Mouse (Mus musculus) ES-E14 (cell line): ENCODE data around the gene Trim32. TPM values are rescaled to one million over a fixed set of nuclear protein-coding genes. Genes with fewer than 3 reads are reported as not detected.

Experiments used
- DNase-seq: peaks from one replicate; pipeline ENCODE4 v3.0.0-alpha.2; 2013; ENCODE audit warnings: low read depth, low spot score
- H3K27ac ChIP-seq: 2 replicates; pipeline ENCODE4 v1.5.1; 2012; ENCODE audit warnings: low read depth, mild to moderate bottlenecking, low read length, moderate library complexity, mixed read lengths; ENCODE audit not compliant: poor library complexity, insufficient read depth, severe bottlenecking
- H3K36me3 ChIP-seq: 2 replicates; pipeline ENCODE4 v1.6.1; 2012; ENCODE audit warnings: mild to moderate bottlenecking, low read length, moderate library complexity, mixed read lengths; ENCODE audit not compliant: control insufficient read depth, poor library complexity, insufficient read depth, severe bottlenecking
- H3K4me1 ChIP-seq, 2 experiments: fragments of 150-350 bp in 1 of 2; sonication (generic) in 1 of 2; 2 replicates each; pipeline ENCODE4 v1.6.1; 2012; ENCODE audit warnings: low read length in 2 of 2, mild to moderate bottlenecking in 1 of 2, mixed read lengths in 1 of 2; ENCODE audit not compliant: control insufficient read depth in 2 of 2, insufficient read depth in 2 of 2, poor library complexity in 1 of 2
- H3K4me3 ChIP-seq, 2 experiments: fragments of 150-350 bp in 1 of 2; sonication (generic) in 1 of 2; 2 replicates each; pipeline ENCODE4 v1.5.1; 2012; ENCODE audit warnings: low read length in 2 of 2, low read depth in 1 of 2, mild to moderate bottlenecking in 1 of 2, mixed read lengths in 1 of 2; ENCODE audit not compliant: insufficient read depth in 1 of 2, poor library complexity in 1 of 2, severe bottlenecking in 1 of 2
- H3K9ac ChIP-seq: 2 replicates; pipeline ENCODE4 v1.6.1; 2012; ENCODE audit warnings: low read depth, mild to moderate bottlenecking, low read length, mixed read lengths; ENCODE audit not compliant: poor library complexity, insufficient read depth, severe bottlenecking
- H3K9me3 ChIP-seq: fragments of 150-350 bp; sonication (generic); 2 replicates; pipeline ENCODE4 v1.6.1; 2012; ENCODE audit warnings: low read depth, mild to moderate bottlenecking, low read length; ENCODE audit not compliant: control insufficient read depth, insufficient read depth
- CHD2 ChIP-seq: IDR thresholded peaks from 2 replicates; pipeline ENCODE4 v1.6.1; 2014; ENCODE audit warnings: mild to moderate bottlenecking, low read depth, low read length, inconsistent platforms
- HCFC1 ChIP-seq: IDR thresholded peaks from 2 replicates; pipeline ENCODE4 v1.6.1; 2012; ENCODE audit warnings: low read length, inconsistent platforms, borderline replicate concordance; ENCODE audit not compliant: insufficient read depth
- MAFK ChIP-seq: IDR thresholded peaks from 2 replicates; pipeline ENCODE4 v1.6.1; 2014; ENCODE audit warnings: mild to moderate bottlenecking, low read depth, low read length, inconsistent platforms; ENCODE audit not compliant: insufficient read depth
- ZC3H11A ChIP-seq: IDR thresholded peaks from 2 replicates; pipeline ENCODE4 v1.6.1; 2012; ENCODE audit warnings: low read depth, mild to moderate bottlenecking, inconsistent platforms, low read length, borderline replicate concordance
- ZNF384 ChIP-seq: IDR thresholded peaks from 2 replicates; pipeline ENCODE4 v1.6.1; 2012; ENCODE audit warnings: low read depth, low read length, inconsistent platforms
- in situ Hi-C, 2 experiments: fragments of 600-800 bp; cut with MboI; formaldehyde crosslinking; loops; one replicate each; pipeline ENCODE4 v1.15.1; 2025; ENCODE audit warnings: low sequenced_read_pairs in 2 of 2, inconsistent platforms in 1 of 2; ENCODE audit not compliant: unreplicated experiment in 2 of 2
- total RNA-seq: library from RNA; depleted of rRNA; stranded (reverse); fragments of 300-350 nt; gene quantifications from 2 replicates; pipeline ENCODE4 v1.2.3, GENCODE M21; 2012; rRNA removed

Trim32 gene
- total RNA-seq: 10.8 and 12.4 TPM in 2 replicates

GRCm38 (mm10) chr4:65604504-65605150 lies at the start of gene Trim32:
TSS of gene Trim32 (plus strand) at chr4:65604986.
- Histone ChIP-seq H3K9me3 (no peaks in the 10 kb centered on the region), H3K9ac (peak within 1 kb of the TSS; percentile 85), H3K4me3 (peak within 1 kb of the TSS; percentile 84 to 87), H3K27ac (0 out of 2 replicates have a peak within 1 kb of the TSS, but pooled peaks have one; percentile 8), H3K4me1 (no peaks in the 10 kb centered on the region), H3K36me3 (no peaks in the 10 kb centered on the region)
- in situ Hi-C loops: no loop called here
- TF ChIP-seq ZNF384 (no peak), HCFC1 (0 out of 2 replicates have a peak, but pooled peaks have one; percentile 45)
- peak; percentile 95 for DNase-seq

GRCm38 (mm10) chr4:65565493-65565892 lies 39.3 kb upstream of the Trim32 start:
- Histone ChIP-seq H3K4me3 (no peak overlapping the region), H3K27ac (no peak overlapping the region), H3K4me1 (no peaks in the 10 kb centered on the region), H3K9me3 (no peaks in the 10 kb centered on the region), H3K9ac (no peak overlapping the region), H3K36me3 (no peaks in the 10 kb centered on the region)
- no peak for DNase-seq
- in situ Hi-C loops: no loop called here
- TF ChIP-seq MAFK (no peak), ZC3H11A (no peak), HCFC1 (no peak), ZNF384 (no peak), CHD2 (no peak)

GRCm38 (mm10) chr4:65580254-65580653 lies 24.5 kb upstream of the Trim32 start:
- Histone ChIP-seq H3K4me1 (no peaks in the 10 kb centered on the region), H3K9ac (no peak overlapping the region), H3K9me3 (no peaks in the 10 kb centered on the region), H3K4me3 (no peak overlapping the region), H3K36me3 (no peaks in the 10 kb centered on the region), H3K27ac (no peak overlapping the region)
- DNase-seq: no peak
- in situ Hi-C loops: loop anchor here (25.0 kb wide), 2 partner anchors 743 to 1043 kb away; no protein-coding TSS in a partner anchor
- TF ChIP-seq CHD2 (no peak), HCFC1 (no peak), ZNF384 (no peak), MAFK (no peak), ZC3H11A (no peak)

DNA sequence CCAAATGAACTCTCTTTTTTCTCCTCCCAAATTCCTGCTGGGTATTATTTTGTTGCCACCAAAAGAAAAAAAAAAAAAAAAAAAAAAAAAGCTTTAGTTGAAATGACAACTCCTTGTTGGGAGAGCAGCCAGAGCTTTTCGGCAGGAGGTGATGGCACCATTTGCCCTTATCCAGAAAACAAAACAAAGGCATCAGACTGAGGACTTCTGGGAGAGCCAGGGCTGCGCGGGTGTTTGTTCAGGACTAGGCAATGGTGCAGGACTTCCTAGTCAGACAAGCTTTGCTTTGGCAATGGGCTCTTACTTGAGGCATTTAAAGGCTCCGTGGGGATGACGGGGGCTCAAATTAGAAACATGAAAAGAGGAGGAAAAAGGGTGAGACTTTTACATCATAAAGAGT lies 17.8 kb upstream of the Trim32 start:
- no peaks in the 10 kb centered on the region for H3K36me3 ChIP-seq
- TF ChIP-seq MAFK (no peak), HCFC1 (no peak), CHD2 (no peak), ZNF384 (no peak), ZC3H11A (no peak)
- H3K27ac ChIP-seq: no peak overlapping the region
- H3K9ac ChIP-seq: no peak overlapping the region
- H3K4me3 ChIP-seq: no peak overlapping the region
- no peak for DNase-seq
- no peaks in the 10 kb centered on the region for H3K4me1 ChIP-seq
- H3K9me3 ChIP-seq: no peaks in the 10 kb centered on the region
- in situ Hi-C loops: loop anchor here (25.0 kb wide), 2 partner anchors 750 to 1050 kb away; no protein-coding TSS in a partner anchor

- TF ChIP-seq ZNF384 (peak; percentile 33; the same call in 1 of the 2 replicates), MAFK (no peak), ZC3H11A (peak; percentile 68; the same call in 1 of the 2 replicates)
- H3K36me3 ChIP-seq: no peaks in the 10 kb centered on the region
- H3K9ac ChIP-seq: no peak overlapping the region
- no peaks in the 10 kb centered on the region for H3K4me1 ChIP-seq
- in situ Hi-C loops: loop anchor here (25.0 kb wide), 2 partner anchors 752 to 1052 kb away; no protein-coding TSS in a partner anchor
- H3K9me3 ChIP-seq: no peaks in the 10 kb centered on the region
- no peak overlapping the region for H3K27ac ChIP-seq
- no peak overlapping the region for H3K4me3 ChIP-seq
- no peak for DNase-seq
These were observed 15.0 kb upstream of the Trim32 start for GRCm38 (mm10) chr4:65589780-65590179.
